Mouse (Mus musculus) liver (tissue): ENCODE data around the gene Tnpo2.

Source experiments
- DNase-seq: peaks from one replicate; pipeline ENCODE4 v3.0.0-alpha.2; 2020; ENCODE audit warnings: mixed read lengths

Tnpo2 gene

GRCm38 (mm10) chr8:85027922-85028321 is 8.8 kb upstream of the Tnpo2 start:
- no peak for DNase-seq

GRCm38 (mm10) chr8:85029271-85029670 is 7.4 kb upstream of the Tnpo2 start:
- no peak for DNase-seq

- DNase-seq, result no peak
These were observed 3.9 kb upstream of the Tnpo2 start for GRCm38 (mm10) chr8:85032622-85033311.

- DNase-seq, result no peak
These were observed 2.8 kb upstream of the Tnpo2 start for GRCm38 (mm10) chr8:85033867-85034266.

GRCm38 (mm10) chr8:85034764-85035163 is 2.0 kb upstream of the Tnpo2 start:
- DNase-seq, result peak; percentile 84

GRCm38 (mm10) chr8:85035165-85035727 is 1.5 kb upstream of the Tnpo2 start:
- DNase-seq, result no peak

GRCm38 (mm10) chr8:85035728-85036310 is 896 bp upstream of the Tnpo2 start:
- peak; percentile 29 for DNase-seq

GRCm38 (mm10) chr8:85036381-85036717 is 366 bp upstream of the Tnpo2 start:
- no peak for DNase-seq

- DNase-seq, result no peak
These were observed 608 bp downstream of the Tnpo2 start for GRCm38 (mm10) chr8:85037366-85037680.

- DNase-seq, result peak; percentile 85
These were observed 1.2 kb downstream of the Tnpo2 start for GRCm38 (mm10) chr8:85037681-85038531.

- no peak for DNase-seq
These were observed 6.9 kb downstream of the Tnpo2 start for GRCm38 (mm10) chr8:85043619-85044018.

- no peak for DNase-seq
These were observed 20.7 kb downstream of the Tnpo2 start for GRCm38 (mm10) chr8:85057367-85057766.

GRCm38 (mm10) chr8:85059879-85060616 is 23.3 kb downstream of the Tnpo2 start, which contains the start of gene Fbxw9:
Gene Fbxw9, plus strand, starts transcription at chr8:85060055.
- DNase-seq, result peak; percentile 82

- DNase-seq, result no peak
These were observed 25.9 kb downstream of the Tnpo2 start for GRCm38 (mm10) chr8:85062603-85063002.

GRCm38 (mm10) chr8:85065213-85065612 is 28.5 kb downstream of the Tnpo2 start:
- DNase-seq, result peak; percentile 39

GRCm38 (mm10) chr8:85067155-85067554 is 30.4 kb downstream of the Tnpo2 start:
- DNase-seq, result no peak

- no peak for DNase-seq
These were observed 31.3 kb downstream of the Tnpo2 start, which contains the start of gene Gm5741 for GRCm38 (mm10) chr8:85067982-85068381. Gene Gm5741, minus strand, starts transcription at chr8:85067982.

GRCm38 (mm10) chr8:85071041-85071440 is 34.3 kb downstream of the Tnpo2 start:
- peak; percentile 18 for DNase-seq

- DNase-seq, result peak; percentile 92
These were observed 35.0 kb downstream of the Tnpo2 start, which contains the start of gene Dhps for GRCm38 (mm10) chr8:85071514-85072281. Gene Dhps, plus strand, starts transcription at chr8:85071757.

- no peak for DNase-seq
These were observed 35.7 kb downstream of the Tnpo2 start for GRCm38 (mm10) chr8:85072364-85072929.

- DNase-seq, result no peak
These were observed 36.4 kb downstream of the Tnpo2 start for GRCm38 (mm10) chr8:85073041-85073612.
